Mouse (Mus musculus): ENCODE data around the gene Fam53b.
A peak's percentile ranks its signal among the peaks of the same experiment; 100 is the strongest.

Fam53b gene

GRCm38 (mm10) chr7:132820692-132821091, 7.0 kb upstream of the Fam53b start:
- DNase-seq (ENCODE audit: low read depth, low spot score), result no peak

DNA sequence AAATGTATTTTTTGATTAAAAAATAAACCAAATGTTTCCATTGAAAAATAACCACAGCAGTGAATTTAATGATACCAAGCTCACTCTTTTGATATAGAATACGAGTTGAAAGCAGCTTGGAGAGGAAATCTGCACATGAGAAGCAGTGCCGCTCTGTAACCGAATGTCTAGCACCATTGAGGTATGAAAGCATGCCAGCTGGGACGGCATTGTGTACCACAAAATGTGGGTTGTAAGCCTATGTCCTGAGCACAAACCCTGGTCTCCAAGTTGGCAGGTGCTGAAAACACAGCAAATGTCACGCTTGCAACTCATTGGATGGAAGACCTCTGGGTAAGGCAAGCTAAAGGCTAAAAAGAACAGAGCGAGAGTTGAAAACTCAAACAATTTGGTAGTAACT, 3.4 kb upstream of the Fam53b start:
- no peak for DNase-seq (ENCODE audit: low read depth, low spot score)
- H3K36me3 ChIP-seq (ENCODE audit: control insufficient read depth, insufficient read depth, low read length, poor library complexity, severe bottlenecking), result no peaks in the 10 kb centered on the region
- no peaks in the 10 kb centered on the region for H3K27me3 ChIP-seq (ENCODE audit: control insufficient read depth, insufficient read depth, low read length, poor library complexity, severe bottlenecking)

More at GRCm38 (mm10) chr7:132820692-132821091, 7.0 kb upstream of the Fam53b start:
- Histone ChIP-seq H3K27me3 (ENCODE audit: control insufficient read depth, insufficient read depth, low read length, poor library complexity, severe bottlenecking) (no peaks in the 10 kb centered on the region), H3K36me3 (ENCODE audit: control insufficient read depth, insufficient read depth, low read length, poor library complexity, severe bottlenecking) (no peaks in the 10 kb centered on the region)

- Histone ChIP-seq H3K27me3 (ENCODE audit: control insufficient read depth, insufficient read depth, low read length, poor library complexity, severe bottlenecking) (no peaks in the 10 kb centered on the region), H3K36me3 (ENCODE audit: control insufficient read depth, insufficient read depth, low read length, poor library complexity, severe bottlenecking) (no peaks in the 10 kb centered on the region)
- peak; percentile 48 for DNase-seq (ENCODE audit: low read depth, low spot score)
Observed at GRCm38 (mm10) chr7:132816528-132816927, 2.8 kb upstream of the Fam53b start.

GRCm38 (mm10) chr7:132815081-132815480, 1.4 kb upstream of the Fam53b start:
- H3K36me3 ChIP-seq (ENCODE audit: control insufficient read depth, insufficient read depth, low read length, poor library complexity, severe bottlenecking), result no peaks in the 10 kb centered on the region
- DNase-seq (ENCODE audit: low read depth, low spot score), result no peak
- no peaks in the 10 kb centered on the region for H3K27me3 ChIP-seq (ENCODE audit: control insufficient read depth, insufficient read depth, low read length, poor library complexity, severe bottlenecking)

- Histone ChIP-seq H3K27me3 (ENCODE audit: control insufficient read depth, insufficient read depth, low read length, poor library complexity, severe bottlenecking) (no peaks in the 10 kb centered on the region), H3K36me3 (ENCODE audit: control insufficient read depth, insufficient read depth, low read length, poor library complexity, severe bottlenecking) (no peaks in the 10 kb centered on the region)
- DNase-seq (ENCODE audit: low read depth, low spot score), result no peak
Observed at GRCm38 (mm10) chr7:132814089-132814450, 384 bp upstream of the Fam53b start.

GRCm38 (mm10) chr7:132812619-132813415, 869 bp downstream of the Fam53b start:
- Histone ChIP-seq H3K36me3 (ENCODE audit: control insufficient read depth, insufficient read depth, low read length, poor library complexity, severe bottlenecking) (no peaks in the 10 kb centered on the region), H3K27me3 (ENCODE audit: control insufficient read depth, insufficient read depth, low read length, poor library complexity, severe bottlenecking) (no peaks in the 10 kb centered on the region)
- peak; percentile 70 for DNase-seq (ENCODE audit: low read depth, low spot score)

DNA sequence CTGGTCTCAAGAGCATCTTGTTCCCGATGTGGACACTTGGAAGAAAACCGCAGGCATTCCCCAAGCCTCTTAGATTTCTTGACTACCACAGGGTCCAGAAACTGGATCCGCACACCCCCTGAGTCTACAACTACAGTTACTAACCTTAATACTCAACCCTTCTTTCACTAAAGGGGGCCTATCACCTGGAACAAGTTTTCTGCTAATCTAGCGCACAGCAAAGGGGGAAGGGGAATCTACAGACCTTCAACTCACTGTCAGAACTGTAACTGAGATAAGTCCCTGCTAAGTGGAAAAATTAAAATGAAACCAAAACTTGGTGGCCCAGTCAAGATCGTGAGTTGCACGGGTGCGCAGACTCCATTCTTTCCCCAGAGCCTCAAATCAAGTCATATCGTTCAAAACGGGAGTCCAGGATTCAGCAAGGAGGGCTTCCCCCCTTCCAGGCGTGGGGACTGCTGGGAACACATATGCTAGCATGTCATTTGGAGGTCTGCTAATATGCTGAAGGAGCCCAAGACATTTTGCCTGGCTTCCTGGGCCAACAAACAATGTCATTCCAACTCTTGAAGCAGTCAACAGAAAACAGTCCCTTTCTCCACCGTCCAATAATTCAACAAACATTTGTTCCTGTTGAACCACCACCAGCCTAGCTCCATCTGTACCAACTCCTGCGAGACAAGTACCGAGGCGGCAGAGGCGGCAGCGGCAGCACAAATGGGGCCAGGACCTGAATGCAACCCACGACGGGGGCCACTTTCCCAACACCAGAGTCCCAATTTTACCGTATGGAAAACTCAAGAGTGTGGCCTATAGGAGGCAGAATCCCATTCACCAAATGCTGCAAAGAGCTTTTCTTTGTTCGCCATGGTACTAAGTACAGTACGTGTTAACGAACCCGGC, 1.7 kb downstream of the Fam53b start:
- no peaks in the 10 kb centered on the region for H3K27me3 ChIP-seq (ENCODE audit: control insufficient read depth, insufficient read depth, low read length, poor library complexity, severe bottlenecking)
- DNase-seq (ENCODE audit: low read depth, low spot score), result peak; percentile 70

GRCm38 (mm10) chr7:132810879-132811278, 2.8 kb downstream of the Fam53b start:
- DNase-seq (ENCODE audit: low read depth, low spot score), result peak; percentile 90
- Histone ChIP-seq H3K27me3 (ENCODE audit: control insufficient read depth, insufficient read depth, low read length, poor library complexity, severe bottlenecking) (no peaks in the 10 kb centered on the region), H3K36me3 (ENCODE audit: control insufficient read depth, insufficient read depth, low read length, poor library complexity, severe bottlenecking) (no peaks in the 10 kb centered on the region)

More for the DNA sequence above, 1.7 kb downstream of the Fam53b start:
- no peaks in the 10 kb centered on the region for H3K36me3 ChIP-seq (ENCODE audit: control insufficient read depth, insufficient read depth, low read length, poor library complexity, severe bottlenecking)

DNA sequence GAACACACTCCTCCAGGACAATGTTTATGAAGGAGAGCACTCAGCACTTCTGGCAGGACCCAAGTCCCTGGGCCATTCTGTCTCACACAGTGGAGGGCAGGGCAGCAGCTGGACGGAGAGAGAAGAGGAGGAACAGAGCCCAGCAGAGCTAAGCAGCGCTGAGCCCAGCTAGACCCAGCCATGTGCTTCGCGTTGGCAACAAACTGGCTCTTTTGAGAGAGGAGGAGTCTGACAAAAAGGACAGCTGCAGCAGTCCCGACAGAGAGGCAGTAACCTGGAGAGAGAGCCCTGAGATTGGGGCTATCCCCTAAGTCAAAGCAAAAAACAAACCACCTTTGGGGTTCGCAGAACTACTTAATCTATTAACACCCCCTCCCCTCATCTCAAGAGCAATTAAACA, 3.3 kb downstream of the Fam53b start:
- Histone ChIP-seq H3K27me3 (ENCODE audit: control insufficient read depth, insufficient read depth, low read length, poor library complexity, severe bottlenecking) (no peaks in the 10 kb centered on the region), H3K36me3 (ENCODE audit: control insufficient read depth, insufficient read depth, low read length, poor library complexity, severe bottlenecking) (no peaks in the 10 kb centered on the region)
- DNase-seq (ENCODE audit: low read depth, low spot score), result no peak

- DNase-seq (ENCODE audit: low read depth, low spot score), result no peak
- Histone ChIP-seq H3K36me3 (ENCODE audit: control insufficient read depth, insufficient read depth, low read length, poor library complexity, severe bottlenecking) (no peaks in the 10 kb centered on the region), H3K27me3 (ENCODE audit: control insufficient read depth, insufficient read depth, low read length, poor library complexity, severe bottlenecking) (no peaks in the 10 kb centered on the region)
Observed at GRCm38 (mm10) chr7:132809721-132810120, 4.0 kb downstream of the Fam53b start.

DNA sequence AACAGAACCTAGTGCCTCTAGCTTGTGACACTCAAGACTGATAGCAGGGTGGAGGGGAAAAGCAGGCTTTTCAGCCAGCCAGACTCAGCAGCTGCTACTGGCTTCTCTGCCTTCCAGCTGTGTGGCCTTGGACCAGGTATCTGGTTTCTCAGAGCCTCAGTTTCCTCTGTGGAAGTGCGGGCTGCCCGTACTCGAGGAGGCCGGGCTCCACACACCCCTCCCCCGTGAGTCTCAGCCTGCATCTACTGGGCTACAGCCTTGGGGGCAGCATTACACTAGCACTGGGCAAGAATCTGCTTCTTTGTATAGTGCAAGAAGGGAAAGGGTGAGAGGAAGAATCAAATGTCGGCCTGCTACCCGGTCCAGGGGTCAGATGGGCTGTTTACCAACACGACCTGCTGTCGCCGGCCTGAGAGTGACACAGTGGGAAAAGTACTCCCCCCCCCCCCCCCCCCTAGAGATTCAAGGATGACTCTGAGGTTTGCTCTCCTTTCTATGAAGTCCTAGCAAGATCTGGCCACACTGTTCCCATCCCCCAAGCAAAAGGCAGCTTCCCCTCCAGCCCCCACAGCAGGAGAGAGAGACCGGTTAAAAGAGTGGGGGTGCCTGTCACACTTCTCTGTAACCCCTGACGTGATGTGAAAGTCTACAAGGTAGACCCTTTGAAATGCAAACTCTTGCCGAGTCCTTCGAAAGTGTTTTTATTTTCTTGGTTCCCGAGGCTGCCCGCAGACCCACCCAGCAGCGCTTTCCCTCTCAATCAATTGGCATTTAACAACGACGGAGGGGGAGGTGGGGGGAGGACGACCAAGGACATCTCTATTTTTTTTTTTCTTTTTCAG, 4.6 kb downstream of the Fam53b start:
- no peak for DNase-seq (ENCODE audit: low read depth, low spot score)

DNA sequence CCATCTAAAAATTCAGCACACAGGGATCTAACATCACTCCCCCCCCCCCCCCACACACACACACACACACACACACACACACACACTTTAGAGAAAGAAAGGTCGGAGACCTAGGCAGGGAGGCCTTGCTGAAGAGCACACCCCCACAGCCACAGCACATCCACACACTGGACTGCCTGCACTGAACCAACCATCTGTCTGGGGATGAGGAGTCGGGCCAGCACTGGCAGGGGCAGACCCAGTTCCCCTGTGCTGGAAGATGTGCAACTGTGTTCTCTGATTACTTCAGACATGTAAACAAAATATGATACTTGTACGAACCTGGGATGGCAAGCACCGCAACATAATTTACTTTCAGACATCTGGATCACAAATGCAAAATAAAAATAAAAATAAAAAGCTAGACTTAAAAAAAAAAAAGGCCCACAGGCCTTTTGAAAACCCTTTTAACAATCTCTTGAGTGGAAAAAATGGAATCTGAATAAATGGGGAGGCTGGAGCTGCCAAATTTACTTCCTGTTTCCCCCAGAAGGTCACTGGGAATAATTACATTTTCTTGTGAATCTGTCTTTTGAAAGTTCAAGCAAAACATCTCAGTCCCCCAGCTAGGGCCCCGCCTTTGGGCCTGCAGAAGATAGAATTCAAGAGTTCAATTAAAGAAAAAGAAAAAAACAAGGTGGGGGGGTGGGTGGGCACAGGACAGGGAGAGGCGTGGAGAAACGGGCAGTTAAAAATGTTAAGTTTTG, 5.5 kb downstream of the Fam53b start:
- H3K27me3 ChIP-seq (ENCODE audit: control insufficient read depth, insufficient read depth, low read length, poor library complexity, severe bottlenecking), result no peaks in the 10 kb centered on the region
- no peak for DNase-seq (ENCODE audit: low read depth, low spot score)
- no peaks in the 10 kb centered on the region; the same call in 1 of the 2 replicates for H3K36me3 ChIP-seq (ENCODE audit: control insufficient read depth, insufficient read depth, low read length, poor library complexity, severe bottlenecking)

More for the DNA sequence above, 4.6 kb downstream of the Fam53b start:
- Histone ChIP-seq H3K27me3 (ENCODE audit: control insufficient read depth, insufficient read depth, low read length, poor library complexity, severe bottlenecking) (no peaks in the 10 kb centered on the region), H3K36me3 (ENCODE audit: control insufficient read depth, insufficient read depth, low read length, poor library complexity, severe bottlenecking) (no peaks in the 10 kb centered on the region; the same call in 1 of the 2 replicates)

DNA sequence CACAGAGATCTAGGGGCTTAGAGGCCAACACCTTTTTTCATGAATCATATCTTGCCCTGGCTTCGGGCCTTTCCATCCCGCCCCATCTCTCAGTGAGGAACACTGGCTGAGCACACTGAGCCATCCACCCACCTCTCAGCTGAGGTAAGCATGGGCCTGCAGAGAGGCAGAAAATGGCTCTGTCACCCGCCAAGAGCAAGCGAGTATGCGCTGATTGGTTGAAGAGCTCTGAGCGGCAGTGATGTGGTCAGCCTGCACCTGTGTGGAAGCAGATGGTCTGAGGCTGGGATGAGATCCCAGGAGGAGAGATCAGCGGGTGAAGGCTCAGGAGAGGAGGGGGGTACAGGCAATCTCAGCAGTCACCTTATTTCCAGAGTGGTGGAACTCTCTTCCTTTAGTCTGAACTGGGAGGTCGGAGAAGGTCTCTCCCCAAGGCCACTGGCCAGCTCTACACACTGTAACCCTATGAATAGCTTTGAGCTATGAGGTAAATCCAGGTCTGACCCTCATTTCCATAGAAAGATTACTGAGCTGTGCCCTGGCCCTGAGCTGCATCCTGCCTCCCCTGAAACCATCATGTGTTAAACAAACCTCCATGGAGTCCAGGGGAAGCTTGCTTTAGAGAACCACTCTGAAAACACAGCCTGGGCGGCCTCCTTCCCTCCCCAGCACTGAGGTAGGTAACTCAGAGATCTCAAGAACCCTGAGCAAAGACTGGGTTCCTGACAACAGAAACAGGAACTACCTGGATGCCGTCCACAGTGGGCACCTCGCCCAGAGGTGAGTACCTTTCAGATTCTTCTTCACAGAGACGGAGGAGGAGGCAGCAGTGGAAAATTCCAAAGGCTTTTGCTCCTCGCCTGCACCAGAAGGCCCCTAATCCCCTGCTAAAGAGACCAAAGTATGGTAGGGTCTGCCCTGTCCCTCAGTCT, 6.5 kb downstream of the Fam53b start:
- H3K27me3 ChIP-seq (ENCODE audit: control insufficient read depth, insufficient read depth, low read length, poor library complexity, severe bottlenecking), result no peaks in the 10 kb centered on the region
- DNase-seq (ENCODE audit: low read depth, low spot score), result no peak
- H3K36me3 ChIP-seq (ENCODE audit: control insufficient read depth, insufficient read depth, low read length, poor library complexity, severe bottlenecking), result no peaks in the 10 kb centered on the region; the same call in 1 of the 2 replicates

Measured in splenic B cell, adult 2 months (primary cell).